Mouse (Mus musculus) hindbrain, embryonic 12.5 days (tissue): ENCODE data around the gene Ankrd35. TPM values are rescaled to one million over a fixed set of nuclear protein-coding genes. Genes with fewer than 3 reads are reported as not detected.

Source experiments
- polyA plus RNA-seq: library from polyadenylated mRNA; unstranded; fragments of >200 nt; fragmentation: Nextera tagmentation; extraction: Ambion mirVana; gene quantifications from 2 replicates; pipeline ENCODE4 v1.2.1, GENCODE M21; 2016

The Ankrd35 gene
- polyA plus RNA-seq, 1 experiment from 2014 or later, result 0.58 TPM

Other genes starting within 250 kb of the Ankrd35 start
- not detected in 2 replicates for gene BC107364, start 217.8 kb upstream of the Ankrd35 start, polyA plus RNA-seq
- 0.70 and 2.5 TPM in 2 replicates for gene Hfe2, start 145.0 kb upstream of the Ankrd35 start, polyA plus RNA-seq
- gene Txnip, start 112.2 kb upstream of the Ankrd35 start, polyA plus RNA-seq, result 58.7 and 59.9 TPM in 2 replicates
- 1.3 and 1.7 TPM in 2 replicates for gene Gm16253, start 93.1 kb upstream of the Ankrd35 start, polyA plus RNA-seq
- gene Polr3gl, start 76.0 kb upstream of the Ankrd35 start, polyA plus RNA-seq, result 40.0 and 42.3 TPM in 2 replicates
- gene Ankrd34a, start 73.5 kb upstream of the Ankrd35 start, polyA plus RNA-seq, result 4.6 and 5.1 TPM in 2 replicates
- 6.6 and 7.3 TPM in 2 replicates for gene Lix1l, start 69.0 kb upstream of the Ankrd35 start, polyA plus RNA-seq
- gene Rbm8a, start 40.2 kb upstream of the Ankrd35 start, polyA plus RNA-seq, result 142 and 152 TPM in 2 replicates
- gene Pex11b, start 34.8 kb upstream of the Ankrd35 start, polyA plus RNA-seq, result 40.8 and 48.2 TPM in 2 replicates
- gene Gm42957, start 34.7 kb upstream of the Ankrd35 start, polyA plus RNA-seq, result 0.31 and 0.36 TPM in 2 replicates
- gene Itga10, start 24.5 kb upstream of the Ankrd35 start, polyA plus RNA-seq, result 0.71 and 1.3 TPM in 2 replicates
- 48.2 and 55.0 TPM in 2 replicates for gene Pias3, start 26.3 kb downstream of the Ankrd35 start, polyA plus RNA-seq
- gene Nudt17, start 38.4 kb downstream of the Ankrd35 start, polyA plus RNA-seq, result 10.9 and 13.9 TPM in 2 replicates
- gene Polr3c, start 57.5 kb downstream of the Ankrd35 start, polyA plus RNA-seq, result 35.9 and 36.0 TPM in 2 replicates
- 78.2 and 87.9 TPM in 2 replicates for gene Rnf115, start 57.5 kb downstream of the Ankrd35 start, polyA plus RNA-seq
- gene Pdzk1, start 159.2 kb downstream of the Ankrd35 start, polyA plus RNA-seq, result 0.09 TPM in 1 of 2 replicates, not detected in the other
- gene Cd160, start 159.2 kb downstream of the Ankrd35 start, polyA plus RNA-seq, result 0.13 and 0.19 TPM in 2 replicates
- gene Gja5, start 234.6 kb downstream of the Ankrd35 start, polyA plus RNA-seq, result 5.8 and 8.3 TPM in 2 replicates
- 40.1 and 44.5 TPM in 2 replicates for gene Gpr89, start 235.2 kb downstream of the Ankrd35 start, polyA plus RNA-seq